Mouse (Mus musculus): Measurements from ENCODE around the gene Sypl2. TPM values are rescaled to one million over a fixed set of nuclear protein-coding genes. Genes with fewer than 3 reads are reported as not detected.
"Not testable (repeated sequence)": the region's sequence is repeated elsewhere in the genome, so short reads cannot be mapped to it uniquely, and the experiment has no call there.

Gene Sypl2
- polyA plus RNA-seq, 1 experiment = 38.7 TPM

GRCm38 (mm10) chr3:108237474-108238102, 11.1 kb upstream of the Sypl2 start:
- not testable (repeated sequence) for H3K4me1 ChIP-seq (ENCODE audit: control insufficient read depth, insufficient read depth, low read length); H3K27ac ChIP-seq (ENCODE audit: insufficient read depth, low read depth, low read length); H3K27me3 ChIP-seq (replicated peaks; ENCODE audit: control insufficient read depth, insufficient read depth, low read length); DNase-seq; H3K36me3 ChIP-seq (ENCODE audit: control insufficient read depth, insufficient read depth, low read length); H3K4me3 ChIP-seq (ENCODE audit: insufficient read depth, low read depth, low read length)
- 92% methylated on average over 4 of the region's 4 CpGs for WGBS
- 0 out of 2 replicates have a peak, but pooled peaks have one; percentile 11 for TF ChIP-seq CTCF (conservative IDR thresholded peaks at IDR 0.05; ENCODE audit: insufficient read depth, insufficient read length, low read depth, low read length)

- Histone ChIP-seq H3K4me1 (ENCODE audit: control insufficient read depth, insufficient read depth, low read length) (peaks cover 4% of the 10 kb centered on the region; the same call in 1 of the 2 replicates), H3K36me3 (ENCODE audit: control insufficient read depth, insufficient read depth, low read length) (no peaks in the 10 kb centered on the region), H3K27me3 (replicated peaks; ENCODE audit: control insufficient read depth, insufficient read depth, low read length) (no peaks in the 10 kb centered on the region), H3K27ac (ENCODE audit: insufficient read depth, low read depth, low read length) (peak overlapping the region; percentile 59; the same call in 1 of the 2 replicates), H3K4me3 (ENCODE audit: insufficient read depth, low read depth, low read length) (no peak overlapping the region)
- 38% methylated on average over 4 of the region's 4 CpGs for WGBS
- TF ChIP-seq CTCF (conservative IDR thresholded peaks at IDR 0.05; ENCODE audit: insufficient read depth, insufficient read length, low read depth, low read length) (no peak), POLR2A (IDR thresholded peaks at IDR 0.05; ENCODE audit: low read depth, low read length) (no peak)
- DNase-seq = peak; percentile 67
Observed at GRCm38 (mm10) chr3:108231646-108232045, 5.2 kb upstream of the Sypl2 start.

GRCm38 (mm10) chr3:108227521-108227920, 1.1 kb upstream of the Sypl2 start:
- Histone ChIP-seq H3K27me3 (replicated peaks; ENCODE audit: control insufficient read depth, insufficient read depth, low read length) (no peaks in the 10 kb centered on the region), H3K27ac (ENCODE audit: insufficient read depth, low read depth, low read length) (peak overlapping the region; percentile 77; the same call in 1 of the 2 replicates), H3K4me1 (ENCODE audit: control insufficient read depth, insufficient read depth, low read length) (peaks cover 4% of the 10 kb centered on the region; the same call in 1 of the 2 replicates), H3K4me3 (ENCODE audit: insufficient read depth, low read depth, low read length) (peak overlapping the region; percentile 66), H3K36me3 (ENCODE audit: control insufficient read depth, insufficient read depth, low read length) (no peaks in the 10 kb centered on the region)
- peak; percentile 88 for DNase-seq
- no peak for TF ChIP-seq POLR2A (IDR thresholded peaks at IDR 0.05; ENCODE audit: low read depth, low read length)
- TF ChIP-seq CTCF (conservative IDR thresholded peaks at IDR 0.05; ENCODE audit: insufficient read depth, insufficient read length, low read depth, low read length) = no peak
- WGBS = 48% methylated on average over 2 of the region's 2 CpGs

- H3K36me3 ChIP-seq (ENCODE audit: control insufficient read depth, insufficient read depth, low read length) = no peaks in the 10 kb centered on the region
- H3K4me3 ChIP-seq (ENCODE audit: insufficient read depth, low read depth, low read length) = peak overlapping the region; percentile 66
- WGBS = 4% methylated on average over 65 of the region's 67 CpGs
- peak overlapping the region; percentile 75 for H3K27ac ChIP-seq (ENCODE audit: insufficient read depth, low read depth, low read length)
- H3K4me1 ChIP-seq (ENCODE audit: control insufficient read depth, insufficient read depth, low read length) = no peaks in the 10 kb centered on the region; the same call in 1 of the 2 replicates
- TF ChIP-seq POLR2A (IDR thresholded peaks at IDR 0.05; ENCODE audit: low read depth, low read length) (no peak), CTCF (conservative IDR thresholded peaks at IDR 0.05; ENCODE audit: insufficient read depth, insufficient read length, low read depth, low read length) (no peak)
- DNase-seq = peak; percentile 90
- no peaks in the 10 kb centered on the region for H3K27me3 ChIP-seq (replicated peaks; ENCODE audit: control insufficient read depth, insufficient read depth, low read length)
Observed at GRCm38 (mm10) chr3:108225711-108226557, 514 bp downstream of the Sypl2 start.

- Histone ChIP-seq H3K4me3 (ENCODE audit: insufficient read depth, low read depth, low read length) (no peak overlapping the region), H3K27ac (ENCODE audit: insufficient read depth, low read depth, low read length) (no peak overlapping the region), H3K27me3 (replicated peaks; ENCODE audit: control insufficient read depth, insufficient read depth, low read length) (no peaks in the 10 kb centered on the region), H3K36me3 (ENCODE audit: control insufficient read depth, insufficient read depth, low read length) (no peaks in the 10 kb centered on the region), H3K4me1 (ENCODE audit: control insufficient read depth, insufficient read depth, low read length) (no peaks in the 10 kb centered on the region)
- no peak for DNase-seq
- TF ChIP-seq POLR2A (IDR thresholded peaks at IDR 0.05; ENCODE audit: low read depth, low read length) = no peak
- TF ChIP-seq CTCF (conservative IDR thresholded peaks at IDR 0.05; ENCODE audit: insufficient read depth, insufficient read length, low read depth, low read length) = no peak
- WGBS = 50% methylated on average over 3 of the region's 3 CpGs
Observed at GRCm38 (mm10) chr3:108220661-108221060, 5.8 kb downstream of the Sypl2 start.

GRCm38 (mm10) chr3:108214734-108215133, 11.7 kb downstream of the Sypl2 start:
- Histone ChIP-seq H3K36me3 (ENCODE audit: control insufficient read depth, insufficient read depth, low read length) (no peaks in the 10 kb centered on the region), H3K4me1 (ENCODE audit: control insufficient read depth, insufficient read depth, low read length) (peaks cover 1% of the 10 kb centered on the region; the same call in 1 of the 2 replicates), H3K27me3 (replicated peaks; ENCODE audit: control insufficient read depth, insufficient read depth, low read length) (no peaks in the 10 kb centered on the region), H3K27ac (ENCODE audit: insufficient read depth, low read depth, low read length) (no peak overlapping the region), H3K4me3 (ENCODE audit: insufficient read depth, low read depth, low read length) (no peak overlapping the region)
- no peak for DNase-seq
- no peak for TF ChIP-seq CTCF (conservative IDR thresholded peaks at IDR 0.05; ENCODE audit: insufficient read depth, insufficient read length, low read depth, low read length)
- no peak for TF ChIP-seq POLR2A (IDR thresholded peaks at IDR 0.05; ENCODE audit: low read depth, low read length)
- 28% methylated on average over 5 of the region's 5 CpGs for WGBS

- Histone ChIP-seq H3K36me3 (ENCODE audit: control insufficient read depth, insufficient read depth, low read length) (no peaks in the 10 kb centered on the region), H3K27me3 (replicated peaks; ENCODE audit: control insufficient read depth, insufficient read depth, low read length) (no peaks in the 10 kb centered on the region), H3K27ac (ENCODE audit: insufficient read depth, low read depth, low read length) (no peak overlapping the region), H3K4me3 (ENCODE audit: insufficient read depth, low read depth, low read length) (no peak overlapping the region), H3K4me1 (ENCODE audit: control insufficient read depth, insufficient read depth, low read length) (peaks cover 6% of the 10 kb centered on the region; the same call in 1 of the 2 replicates)
- WGBS = 66% methylated on average over 8 of the region's 8 CpGs
- TF ChIP-seq POLR2A (IDR thresholded peaks at IDR 0.05; ENCODE audit: low read depth, low read length) (no peak), CTCF (conservative IDR thresholded peaks at IDR 0.05; ENCODE audit: insufficient read depth, insufficient read length, low read depth, low read length) (no peak; the same call in 1 of the 2 replicates)
- DNase-seq = peak; percentile 78
Observed at GRCm38 (mm10) chr3:108212406-108212805, 14.0 kb downstream of the Sypl2 start.
